Mouse (Mus musculus) heart, postnatal 14 days (tissue): ENCODE results near the gene Hadha. TPM values are rescaled to one million over a fixed set of nuclear protein-coding genes. Genes with fewer than 3 reads are reported as not detected.
A peak's percentile ranks its signal among the peaks of the same experiment; 100 is the strongest.

Source experiments
- DNase-seq, 2 experiments: peaks; one replicate each; pipeline ENCODE4 v3.0.0; 2021 to 2022
- intact Hi-C: fragments of 180-260 bp; cut with DNase I; formaldehyde crosslinking; loops from one replicate; pipeline ENCODE4 v1.15.1; 2025
- total RNA-seq, 2 experiments: library from RNA; stranded (reverse); gene quantifications; 2 replicates each; pipeline ENCODE4 v1.2.3; 2021

The Hadha gene
- total RNA-seq, 2 experiments from 2014 or later = 1,294 to 1,315 TPM

DNA sequence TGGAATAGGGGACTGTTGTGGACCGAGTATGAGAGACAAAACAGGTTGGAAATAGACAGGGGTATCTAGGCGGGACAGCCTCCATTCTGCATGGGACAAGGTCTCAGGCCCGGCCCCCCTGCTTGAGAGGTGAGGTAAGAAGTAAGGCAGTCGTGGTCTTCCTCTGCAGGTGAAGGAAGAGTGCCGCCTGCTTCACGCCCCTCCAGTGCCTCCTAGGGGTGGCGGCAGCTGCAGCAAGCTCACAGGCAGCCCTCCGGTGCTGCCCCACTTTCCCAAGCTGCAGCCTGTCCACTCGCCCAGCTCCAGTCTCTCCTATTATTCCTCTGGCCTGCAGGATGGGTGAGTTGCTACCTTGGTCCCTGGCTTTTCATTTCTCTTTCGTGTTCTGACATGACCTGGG lies 39.2 kb downstream of the Hadha start:
- DNase-seq = no peak
- intact Hi-C loops = no loop called here

GRCm38 (mm10) chr5:30114761-30115140 lies 40.2 kb downstream of the Hadha start:
- intact Hi-C loops = loop anchor here (5.0 kb wide), 1 partner anchor 287 kb away; no protein-coding TSS in a partner anchor
- no peak for DNase-seq

DNA sequence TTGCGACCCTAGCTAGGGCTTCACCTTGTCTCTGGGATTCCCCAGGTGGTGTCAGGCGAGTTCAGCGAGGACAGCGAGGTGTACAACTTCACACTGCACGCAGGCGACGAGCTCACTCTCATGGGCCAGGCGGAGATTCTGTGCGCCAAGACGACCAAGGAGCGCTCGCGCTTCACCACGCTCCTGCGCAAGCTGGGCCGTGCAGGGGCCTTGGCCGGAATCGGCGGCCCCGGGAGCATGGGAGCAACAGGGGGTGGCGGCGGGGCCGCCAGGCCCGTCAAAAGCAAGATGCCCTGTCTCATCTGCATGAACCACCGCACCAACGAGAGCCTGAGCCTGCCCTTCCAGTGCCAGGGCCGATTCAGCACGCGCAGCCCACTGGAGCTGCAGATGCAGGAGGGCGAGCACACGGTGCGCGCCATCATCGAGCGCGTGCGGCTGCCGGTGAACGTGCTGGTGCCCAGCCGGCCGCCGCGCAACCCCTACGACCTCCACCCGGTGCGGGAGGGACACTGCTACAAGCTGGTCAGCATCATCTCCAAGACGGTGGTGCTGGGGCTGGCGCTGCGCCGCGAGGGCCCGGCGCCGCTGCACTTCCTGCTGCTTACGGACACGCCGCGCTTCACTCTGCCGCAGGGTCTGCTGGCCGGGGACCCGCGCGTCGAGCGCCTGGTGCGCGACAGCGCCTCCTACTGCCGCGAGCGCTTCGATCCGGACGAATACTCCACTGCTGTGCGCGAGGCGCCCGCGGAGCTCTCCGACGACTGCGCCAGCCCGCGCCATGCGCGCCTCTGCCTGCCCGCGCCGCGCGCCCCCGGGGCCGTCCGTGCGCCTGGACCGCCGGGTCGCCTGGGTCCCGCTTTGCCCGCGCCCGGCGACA lies 40.8 kb downstream of the Hadha start:
- DNase-seq = peak; percentile 85
- intact Hi-C loops = loop anchor here (5.0 kb wide), 1 partner anchor 287 kb away; no protein-coding TSS in a partner anchor

GRCm38 (mm10) chr5:30112533-30113068 lies 42.4 kb downstream of the Hadha start:
- no peak for DNase-seq
- intact Hi-C loops = loop anchor here (5.0 kb wide), 1 partner anchor 285 kb away; no protein-coding TSS in a partner anchor

- no peak for DNase-seq
- intact Hi-C loops = loop anchor here (5.0 kb wide), 1 partner anchor 284 kb away; no protein-coding TSS in a partner anchor
These were observed 43.2 kb downstream of the Hadha start for GRCm38 (mm10) chr5:30111771-30112170.

GRCm38 (mm10) chr5:30111126-30111525 lies 43.8 kb downstream of the Hadha start:
- intact Hi-C loops = loop anchor here (5.0 kb wide), 1 partner anchor 284 kb away; no protein-coding TSS in a partner anchor

DNA sequence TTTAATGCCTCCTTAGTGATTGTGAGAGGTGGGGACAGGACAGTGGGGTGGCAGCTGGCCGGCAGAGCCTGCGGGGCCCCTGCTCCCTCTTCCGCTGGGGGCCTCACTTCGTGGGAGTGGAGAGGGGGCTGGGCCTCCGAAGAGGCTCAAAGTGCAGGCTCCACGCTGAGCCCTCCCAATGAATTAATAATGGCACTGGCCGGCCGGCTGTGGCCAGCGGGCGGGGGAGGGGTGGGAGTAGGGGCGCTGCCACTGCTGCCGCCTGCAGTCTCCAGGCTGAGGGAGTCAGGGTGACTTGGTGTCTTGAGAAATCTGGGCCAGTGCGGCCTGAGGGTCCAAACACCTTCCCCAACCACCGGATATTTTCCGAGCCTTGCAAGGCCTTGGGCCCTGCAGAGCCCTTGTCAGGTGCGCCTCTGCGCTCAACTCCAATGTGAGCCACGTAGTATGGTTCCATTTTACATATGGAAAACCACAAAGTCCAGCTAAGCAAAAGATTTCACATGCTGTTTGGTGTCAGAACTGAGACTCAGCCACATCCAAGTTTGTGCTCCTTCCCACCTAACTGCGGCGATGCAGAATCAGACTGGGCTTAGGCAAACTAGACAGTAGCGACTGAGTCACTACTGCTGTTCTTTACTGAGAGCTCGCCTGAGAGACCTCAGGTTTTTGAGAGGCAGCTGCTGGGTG lies 44.4 kb downstream of the Hadha start:
- DNase-seq = no peak
- intact Hi-C loops = loop anchor here (5.0 kb wide), 1 partner anchor 283 kb away; no protein-coding TSS in a partner anchor

More at GRCm38 (mm10) chr5:30111126-30111525, 43.8 kb downstream of the Hadha start:
- DNase-seq = peak; percentile 50 to 60

DNA sequence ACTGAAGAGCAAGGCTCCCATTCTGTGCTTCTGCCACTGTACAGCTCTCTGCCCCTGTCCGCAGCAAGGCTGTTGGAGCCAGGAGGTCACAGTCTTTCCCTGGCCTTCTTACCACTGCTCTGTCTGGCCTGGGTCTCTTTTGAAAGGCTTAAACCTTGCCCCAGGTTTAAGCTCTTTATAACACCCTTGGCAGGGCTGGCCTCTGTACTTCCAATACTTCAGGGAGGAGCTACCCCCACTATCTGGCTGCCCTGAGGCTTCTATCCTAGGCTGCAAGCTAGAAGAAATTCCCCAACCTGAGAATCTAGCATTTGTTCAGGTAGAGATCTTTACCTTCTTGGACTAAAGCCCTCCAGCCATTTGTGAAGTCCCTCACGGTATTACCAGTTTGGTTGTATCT lies 45.1 kb downstream of the Hadha start:
- DNase-seq = no peak
- intact Hi-C loops = loop anchor here (5.0 to 10.0 kb wide), 2 partner anchors 283 to 715 kb away; no protein-coding TSS in a partner anchor

DNA sequence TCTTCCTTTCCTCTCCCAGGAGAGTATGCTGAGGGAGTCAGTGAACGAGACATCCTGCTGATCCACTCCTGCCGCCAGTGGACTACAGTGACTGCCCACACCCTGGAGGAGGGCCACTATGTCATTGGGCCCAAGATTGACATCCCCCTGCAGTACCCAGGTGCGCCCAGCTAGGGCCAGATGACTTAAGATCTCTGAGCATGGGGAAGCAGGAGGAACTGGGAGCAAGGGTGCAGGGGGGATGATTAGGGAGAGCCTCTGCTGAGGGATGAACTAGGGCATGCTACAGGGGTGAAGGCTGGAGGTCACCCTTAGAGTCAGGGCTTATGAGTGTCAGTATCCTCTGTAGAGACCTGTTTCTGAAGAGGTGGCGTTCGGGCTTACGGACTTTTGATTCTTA lies 46.7 kb downstream of the Hadha start:
- intact Hi-C loops = loop anchor here (10.0 kb wide), 1 partner anchor 713 kb away; no protein-coding TSS in a partner anchor
- no peak for DNase-seq

DNA sequence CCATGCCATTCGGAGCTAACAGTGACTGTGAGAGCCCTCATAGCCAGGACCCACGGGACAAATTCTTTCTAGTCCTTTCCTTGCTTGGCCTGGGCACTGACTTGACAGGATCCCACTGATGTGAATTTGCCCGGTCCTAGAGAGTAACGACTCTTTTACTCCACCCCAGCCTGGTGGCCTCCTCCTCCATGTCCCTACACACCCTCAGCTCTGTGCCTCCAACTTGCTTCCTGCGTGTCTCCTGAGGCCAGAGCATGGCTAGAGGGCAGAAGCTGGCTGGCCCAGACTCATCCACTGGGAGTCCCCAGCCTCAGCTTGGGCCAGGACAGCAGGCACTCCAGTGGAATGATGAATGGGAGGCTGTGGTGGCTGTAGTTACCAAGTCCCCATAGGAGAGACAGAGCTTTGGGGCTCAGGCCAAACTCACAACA lies 47.3 kb downstream of the Hadha start:
- no peak for DNase-seq
- intact Hi-C loops = loop anchor here (10.0 kb wide), 1 partner anchor 713 kb away; no protein-coding TSS in a partner anchor

GRCm38 (mm10) chr5:30107186-30107585 lies 47.8 kb downstream of the Hadha start:
- no peak for DNase-seq
- intact Hi-C loops = loop anchor here (10.0 kb wide), 1 partner anchor 712 kb away; no protein-coding TSS in a partner anchor

DNA sequence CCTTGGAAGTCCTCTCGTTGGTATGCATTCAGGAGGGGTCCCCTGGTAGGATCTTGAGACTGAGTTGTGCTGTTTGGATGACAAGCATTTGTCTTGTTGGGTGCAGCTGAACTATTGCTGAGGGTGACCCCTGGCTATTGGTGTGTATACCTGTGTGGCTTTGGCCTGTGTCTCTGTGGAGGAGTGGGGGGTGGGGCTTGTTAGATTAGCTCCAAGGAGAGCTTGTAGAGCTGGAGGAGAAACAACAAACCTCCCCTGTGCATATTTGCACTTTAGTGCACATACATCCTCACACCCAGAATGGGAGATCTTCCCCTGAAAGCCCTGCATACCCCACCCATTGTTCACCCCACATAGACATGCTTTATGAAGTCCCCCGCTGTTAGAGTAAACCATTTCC lies 48.2 kb downstream of the Hadha start:
- intact Hi-C loops = loop anchor here (10.0 kb wide), 1 partner anchor 712 kb away; no protein-coding TSS in a partner anchor
- no peak for DNase-seq

DNA sequence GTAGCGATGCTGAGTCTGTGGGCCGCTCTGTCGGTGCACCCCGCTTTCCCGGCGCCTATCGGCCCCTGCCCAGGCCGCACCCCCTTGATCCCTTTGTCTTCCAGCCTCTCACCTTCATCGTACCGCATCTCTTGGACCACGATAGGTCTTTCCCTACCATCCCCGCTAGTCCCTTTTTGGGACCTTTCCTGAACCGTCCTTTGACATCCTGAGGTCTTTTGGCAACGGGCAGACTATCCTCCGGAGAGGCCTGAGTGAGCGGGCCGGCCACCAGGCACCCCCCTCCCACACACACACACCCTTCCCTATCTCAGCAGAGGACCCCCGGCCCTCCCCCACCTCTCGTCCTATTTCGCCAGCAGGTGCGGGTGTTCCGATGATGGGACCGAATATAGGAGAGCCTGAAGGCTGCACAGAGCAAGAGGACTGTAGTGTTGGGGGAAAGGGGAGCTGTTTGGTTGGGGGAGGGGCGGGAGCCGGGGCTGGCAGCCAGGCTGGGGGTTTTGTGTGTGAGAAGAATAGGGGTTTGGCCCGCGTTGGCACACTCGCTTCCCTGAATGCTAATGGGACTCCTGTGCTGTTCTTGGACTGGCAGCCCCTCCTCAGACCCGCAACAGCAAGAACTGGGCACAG lies 49.2 kb downstream of the Hadha start, which contains the start of gene 3110082J24Rik:
Gene 3110082J24Rik (minus strand): TSS at position 419 of the 633 bp plus-strand sequence.
- no peak for DNase-seq
- intact Hi-C loops = loop anchor here (10.0 kb wide), 1 partner anchor 711 kb away; no protein-coding TSS in a partner anchor

DNA sequence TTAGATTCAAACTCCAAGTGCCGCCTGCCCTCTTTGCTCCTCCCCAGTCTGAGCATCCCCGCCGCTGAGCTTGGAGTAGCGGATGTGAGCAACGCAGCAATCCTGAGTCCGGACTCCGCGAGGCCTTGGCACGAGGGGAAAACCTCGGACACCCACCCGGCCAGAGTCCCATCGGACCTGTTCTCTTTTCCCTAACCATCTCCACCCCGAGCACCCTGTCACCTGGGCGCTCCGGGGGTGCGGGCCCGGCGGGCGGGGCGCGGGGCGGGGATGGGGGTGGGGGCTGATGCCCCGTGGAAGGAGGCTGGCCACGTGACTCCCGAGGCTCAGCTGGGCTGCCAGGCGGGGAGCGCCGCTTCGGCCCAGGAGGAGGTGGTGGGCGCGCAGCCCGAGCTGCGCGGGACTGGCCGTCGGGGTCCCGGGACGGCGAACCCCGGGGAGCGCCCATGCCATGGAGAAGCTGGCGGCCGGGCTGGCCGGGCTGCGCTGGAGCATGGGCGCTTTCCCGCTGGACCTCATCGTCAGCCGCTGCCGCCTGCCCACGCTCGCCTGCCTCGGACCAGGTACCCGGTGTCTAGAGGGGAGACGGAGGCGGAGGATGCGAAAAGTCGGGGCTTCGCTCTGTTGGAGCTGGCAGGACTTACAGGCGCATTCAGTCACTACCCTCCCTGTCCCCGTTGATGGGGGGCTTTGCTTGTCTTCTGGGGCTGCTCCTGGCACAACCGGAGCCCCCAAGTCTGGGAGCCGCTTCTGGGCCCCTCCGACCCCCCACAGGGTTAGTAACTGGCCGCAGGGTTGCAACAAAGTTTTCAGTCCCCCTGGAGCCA lies 49.9 kb downstream of the Hadha start, which contains the start of gene Garem2:
Gene Garem2 (plus strand): TSS at position 321 of the 827 bp plus-strand sequence.
- DNase-seq = peak in 1 of 2 experiments; percentile 19
- intact Hi-C loops = loop anchor here (10.0 kb wide), 1 partner anchor 710 kb away; no protein-coding TSS in a partner anchor

GRCm38 (mm10) chr5:30104339-30104738 lies 50.6 kb downstream of the Hadha start:
- DNase-seq = peak; percentile 62 to 70
- intact Hi-C loops = loop anchor here (10.0 kb wide), 1 partner anchor 710 kb away; no protein-coding TSS in a partner anchor

- no peak for DNase-seq
- intact Hi-C loops = loop anchor here (10.0 kb wide), 1 partner anchor 709 kb away; no protein-coding TSS in a partner anchor
These were observed 51.6 kb downstream of the Hadha start for GRCm38 (mm10) chr5:30103340-30103739.

GRCm38 (mm10) chr5:30098260-30098659 lies 56.7 kb downstream of the Hadha start:
- intact Hi-C loops = no loop called here
- no peak for DNase-seq

DNA sequence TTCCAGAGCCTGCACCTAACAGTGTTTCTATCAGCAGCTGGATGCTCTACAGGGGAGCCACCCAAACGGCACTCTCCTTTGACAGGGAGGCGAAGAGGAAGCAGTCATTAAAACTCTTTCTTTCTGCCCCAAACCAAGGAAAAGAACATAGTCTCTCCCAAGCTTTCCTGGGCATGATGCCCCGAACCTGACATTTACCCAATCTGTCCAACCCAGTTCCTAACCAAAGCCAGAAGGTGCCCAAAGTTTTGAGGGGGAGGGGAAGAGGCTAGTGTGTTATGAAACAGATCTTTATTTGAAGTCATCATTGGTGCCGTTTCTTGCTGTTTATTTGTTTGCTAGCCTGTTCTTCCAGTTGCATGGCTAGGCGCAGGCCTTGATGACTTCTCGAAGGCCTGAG lies 59.2 kb downstream of the Hadha start:
- no peak for DNase-seq
- intact Hi-C loops = no loop called here
